Mouse (Mus musculus): ENCODE data around the gene Mmaa. TPM values are rescaled to one million over a fixed set of nuclear protein-coding genes. Genes with fewer than 3 reads are reported as not detected.

Gene Mmaa
- polyA plus RNA-seq, 1 experiment: 4.1 TPM

DNA sequence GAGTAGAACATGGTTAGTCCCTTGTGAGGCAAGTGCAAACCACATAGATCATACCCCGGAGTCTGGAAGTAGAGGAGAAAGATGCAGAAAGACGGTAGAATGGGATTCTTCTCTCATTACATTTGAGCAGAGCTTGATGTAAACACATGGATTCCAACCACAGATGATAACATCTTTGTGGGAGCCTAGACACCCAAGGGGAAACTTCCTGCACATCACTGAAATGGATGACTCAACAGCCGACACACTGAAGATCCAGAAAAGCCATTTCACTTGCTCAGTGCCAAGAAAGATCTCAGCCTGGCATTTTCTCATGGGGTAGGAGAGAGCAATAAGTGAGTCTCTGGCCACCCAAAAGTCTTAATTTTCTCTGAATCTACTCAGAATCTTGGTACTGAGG is 66.8 kb downstream of the Mmaa start:
- Histone ChIP-seq H3K36me3 (ENCODE audit: control insufficient read depth, insufficient read depth) (no peaks in the 10 kb centered on the region), H3K79me2 (ENCODE audit: control insufficient read depth, insufficient read depth) (no peaks in the 10 kb centered on the region), H3K4me3 (ENCODE audit: insufficient read depth, poor library complexity, severe bottlenecking) (no peak overlapping the region), H3K79me3 (ENCODE audit: low read depth) (no peaks in the 10 kb centered on the region), H3K27me3 (ENCODE audit: control insufficient read depth, insufficient read depth, insufficient read length) (no peaks in the 10 kb centered on the region), H3ac (ENCODE audit: control insufficient read depth, insufficient read length, low read depth) (no peak overlapping the region)
- peak; percentile 63 for TF ChIP-seq MYOD1 (IDR thresholded peaks at IDR 0.05; ENCODE audit: control insufficient read depth, insufficient read length, low read depth)
- TF ChIP-seq CTCF (IDR thresholded peaks at IDR 0.05; ENCODE audit: control insufficient read depth, insufficient read depth, insufficient read length): no peak
- TF ChIP-seq CEBPB (IDR thresholded peaks at IDR 0.05; ENCODE audit: low read depth): peak; percentile 37
- TF ChIP-seq FOSL1 (IDR thresholded peaks at IDR 0.05; ENCODE audit: insufficient read depth, low read length, poor library complexity, severe bottlenecking): peak; percentile 35

DNA sequence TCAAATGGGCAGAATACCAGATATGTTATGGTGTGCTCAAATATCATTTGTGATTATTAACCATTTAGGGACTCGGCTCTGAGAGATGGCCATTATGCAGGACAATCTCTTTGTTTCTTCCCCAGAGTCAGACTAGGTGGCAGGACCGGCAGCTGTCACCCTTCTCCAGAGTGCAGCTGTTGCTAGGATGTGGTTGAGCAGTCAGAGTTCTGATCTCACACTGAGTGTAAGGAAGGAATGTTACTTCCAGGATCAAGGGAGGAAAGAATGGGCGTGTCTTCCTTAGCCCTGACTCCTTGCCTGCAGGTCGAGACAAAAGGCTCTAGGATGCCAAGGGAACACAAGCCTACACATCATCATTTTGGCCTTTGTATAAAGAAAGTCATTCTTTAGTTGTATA is 67.5 kb downstream of the Mmaa start:
- Histone ChIP-seq H3K79me3 (ENCODE audit: low read depth) (no peaks in the 10 kb centered on the region), H3ac (ENCODE audit: control insufficient read depth, insufficient read length, low read depth) (no peak overlapping the region), H3K79me2 (ENCODE audit: control insufficient read depth, insufficient read depth) (no peaks in the 10 kb centered on the region), H3K36me3 (ENCODE audit: control insufficient read depth, insufficient read depth) (no peaks in the 10 kb centered on the region), H3K27me3 (ENCODE audit: control insufficient read depth, insufficient read depth, insufficient read length) (no peaks in the 10 kb centered on the region), H3K4me3 (ENCODE audit: insufficient read depth, poor library complexity, severe bottlenecking) (no peak overlapping the region)
- TF ChIP-seq CEBPB (IDR thresholded peaks at IDR 0.05; ENCODE audit: low read depth) (no peak), MYOD1 (IDR thresholded peaks at IDR 0.05; ENCODE audit: control insufficient read depth, insufficient read length, low read depth) (peak; percentile 100), MYOG (IDR thresholded peaks at IDR 0.05; ENCODE audit: control insufficient read depth, extremely low read depth, insufficient read length) (no peak), FOSL1 (IDR thresholded peaks at IDR 0.05; ENCODE audit: insufficient read depth, low read length, poor library complexity, severe bottlenecking) (peak; percentile 36)

- no peak for TF ChIP-seq MYOG (IDR thresholded peaks at IDR 0.05; ENCODE audit: control insufficient read depth, extremely low read depth, insufficient read length)
- TF ChIP-seq MAX (IDR thresholded peaks at IDR 0.05): no peak
- TF ChIP-seq MYOD1 (IDR thresholded peaks at IDR 0.05; ENCODE audit: control insufficient read depth, insufficient read length, low read depth): no peak
- TF ChIP-seq USF1 (IDR thresholded peaks at IDR 0.05; ENCODE audit: low read depth): no peak
- TF ChIP-seq CTCF (IDR thresholded peaks at IDR 0.05; ENCODE audit: control insufficient read depth, insufficient read depth, insufficient read length): no peak
- no peak for TF ChIP-seq CEBPB (IDR thresholded peaks at IDR 0.05; ENCODE audit: low read depth)
- TF ChIP-seq FOSL1 (IDR thresholded peaks at IDR 0.05; ENCODE audit: insufficient read depth, low read length, poor library complexity, severe bottlenecking): no peak
These were observed 68.7 kb downstream of the Mmaa start for GRCm38 (mm10) chr8:79226046-79226445.

DNA sequence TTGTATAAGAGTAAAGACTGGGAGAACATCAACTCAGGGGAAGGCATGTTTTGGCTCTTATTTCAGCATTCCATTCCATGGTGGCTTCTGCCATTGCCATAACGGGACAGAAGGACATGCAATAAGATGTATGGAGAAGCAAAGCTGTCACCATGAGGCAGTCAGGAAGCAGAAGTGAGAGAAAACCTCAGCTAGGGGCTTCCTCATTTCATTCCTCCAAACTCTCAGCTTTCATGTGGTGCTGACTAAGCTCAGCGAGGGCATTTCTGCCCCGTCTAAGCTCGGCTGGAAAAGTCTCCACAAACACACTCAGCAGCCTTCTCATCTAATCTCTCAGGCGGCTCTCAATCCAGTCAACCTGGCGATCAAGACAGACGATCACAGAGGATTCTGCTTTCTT is 69.2 kb downstream of the Mmaa start:
- H3K27me3 ChIP-seq (ENCODE audit: control insufficient read depth, insufficient read depth, insufficient read length): no peaks in the 10 kb centered on the region
- TF ChIP-seq MYOD1 (IDR thresholded peaks at IDR 0.05; ENCODE audit: control insufficient read depth, insufficient read length, low read depth): no peak
- no peak overlapping the region for H3K4me3 ChIP-seq (ENCODE audit: insufficient read depth, poor library complexity, severe bottlenecking)

More at GRCm38 (mm10) chr8:79226046-79226445, 68.7 kb downstream of the Mmaa start:
- no peaks in the 10 kb centered on the region for H3K79me3 ChIP-seq (ENCODE audit: low read depth)
- no peaks in the 10 kb centered on the region for H3K36me3 ChIP-seq (ENCODE audit: control insufficient read depth, insufficient read depth)
- no peak overlapping the region for H3ac ChIP-seq (ENCODE audit: control insufficient read depth, insufficient read length, low read depth)
- no peaks in the 10 kb centered on the region for H3K27me3 ChIP-seq (ENCODE audit: control insufficient read depth, insufficient read depth, insufficient read length)
- H3K4me3 ChIP-seq (ENCODE audit: insufficient read depth, poor library complexity, severe bottlenecking): no peak overlapping the region
- no peaks in the 10 kb centered on the region for H3K79me2 ChIP-seq (ENCODE audit: control insufficient read depth, insufficient read depth)

GRCm38 (mm10) chr8:79224363-79224762 is 70.4 kb downstream of the Mmaa start:
- no peak for TF ChIP-seq CEBPB (IDR thresholded peaks at IDR 0.05; ENCODE audit: low read depth)
- no peak for TF ChIP-seq MYOD1 (IDR thresholded peaks at IDR 0.05; ENCODE audit: control insufficient read depth, insufficient read length, low read depth)
- TF ChIP-seq USF1 (IDR thresholded peaks at IDR 0.05; ENCODE audit: low read depth): no peak
- no peak for TF ChIP-seq FOSL1 (IDR thresholded peaks at IDR 0.05; ENCODE audit: insufficient read depth, low read length, poor library complexity, severe bottlenecking)
- TF ChIP-seq MAX (IDR thresholded peaks at IDR 0.05): no peak
- no peak for TF ChIP-seq CTCF (IDR thresholded peaks at IDR 0.05; ENCODE audit: control insufficient read depth, insufficient read depth, insufficient read length)
- TF ChIP-seq MYOG (IDR thresholded peaks at IDR 0.05; ENCODE audit: control insufficient read depth, extremely low read depth, insufficient read length): no peak
- H3ac ChIP-seq (ENCODE audit: control insufficient read depth, insufficient read length, low read depth): no peak overlapping the region
- H3K79me2 ChIP-seq (ENCODE audit: control insufficient read depth, insufficient read depth): no peaks in the 10 kb centered on the region
- no peaks in the 10 kb centered on the region for H3K79me3 ChIP-seq (ENCODE audit: low read depth)
- no peaks in the 10 kb centered on the region for H3K36me3 ChIP-seq (ENCODE audit: control insufficient read depth, insufficient read depth)
- no peak overlapping the region for H3K4me3 ChIP-seq (ENCODE audit: insufficient read depth, poor library complexity, severe bottlenecking)
- H3K27me3 ChIP-seq (ENCODE audit: control insufficient read depth, insufficient read depth, insufficient read length): no peaks in the 10 kb centered on the region

More for the DNA sequence above, 69.2 kb downstream of the Mmaa start:
- Histone ChIP-seq H3K79me2 (ENCODE audit: control insufficient read depth, insufficient read depth) (no peaks in the 10 kb centered on the region), H3K79me3 (ENCODE audit: low read depth) (no peaks in the 10 kb centered on the region), H3K36me3 (ENCODE audit: control insufficient read depth, insufficient read depth) (no peaks in the 10 kb centered on the region), H3ac (ENCODE audit: control insufficient read depth, insufficient read length, low read depth) (no peak overlapping the region)

- no peaks in the 10 kb centered on the region for H3K36me3 ChIP-seq (ENCODE audit: control insufficient read depth, insufficient read depth)
- H3K79me3 ChIP-seq (ENCODE audit: low read depth): no peaks in the 10 kb centered on the region
- H3K27me3 ChIP-seq (ENCODE audit: control insufficient read depth, insufficient read depth, insufficient read length): no peaks in the 10 kb centered on the region
- TF ChIP-seq CTCF (IDR thresholded peaks at IDR 0.05; ENCODE audit: control insufficient read depth, insufficient read depth, insufficient read length): no peak
- TF ChIP-seq USF1 (IDR thresholded peaks at IDR 0.05; ENCODE audit: low read depth): no peak
- TF ChIP-seq MYOD1 (IDR thresholded peaks at IDR 0.05; ENCODE audit: control insufficient read depth, insufficient read length, low read depth): no peak
- TF ChIP-seq FOSL1 (IDR thresholded peaks at IDR 0.05; ENCODE audit: insufficient read depth, low read length, poor library complexity, severe bottlenecking): no peak
- TF ChIP-seq CEBPB (IDR thresholded peaks at IDR 0.05; ENCODE audit: low read depth): no peak
- TF ChIP-seq MYOG (IDR thresholded peaks at IDR 0.05; ENCODE audit: control insufficient read depth, extremely low read depth, insufficient read length): no peak
- TF ChIP-seq MAX (IDR thresholded peaks at IDR 0.05): no peak
- no peak overlapping the region for H3K4me3 ChIP-seq (ENCODE audit: insufficient read depth, poor library complexity, severe bottlenecking)
- H3ac ChIP-seq (ENCODE audit: control insufficient read depth, insufficient read length, low read depth): no peak overlapping the region
- H3K79me2 ChIP-seq (ENCODE audit: control insufficient read depth, insufficient read depth): no peaks in the 10 kb centered on the region
These were observed 72.0 kb downstream of the Mmaa start for GRCm38 (mm10) chr8:79222752-79223141.
